8 mouse cellular contexts compared by ENCODE assay signal in genomic region chr12:105784196-105784999, GRCm38 (mm10). TPM values are rescaled to one million over a fixed set of nuclear protein-coding genes. Genes with fewer than 3 reads are reported as not detected.
DNase-seq lines count a peak whose midpoint lies in the region; ATAC-seq and TF ChIP-seq lines count a peak whose summit lies in the region.

Gene Papola (plus strand): TSS chr12:105784694.

- peak within 1 kb of the TSS; percentile 82 for H3K4me2 ChIP-seq in embryonic facial prominence, embryonic 13.5 days
- H3K4me2 ChIP-seq in limb, embryonic 12.5 days, result peak within 1 kb of the TSS; percentile 81
- H3K4me2 ChIP-seq in midbrain, embryonic 15.5 days, result peak within 1 kb of the TSS; percentile 80

- no peaks in the 10 kb centered on the region for H3K36me3 ChIP-seq in embryonic facial prominence, embryonic 13.5 days
- no peaks in the 10 kb centered on the region for H3K36me3 ChIP-seq in kidney, adult 2 months (ENCODE audit: control insufficient read depth, insufficient read depth, low read length)
- H3K36me3 ChIP-seq in limb, embryonic 12.5 days, result peaks cover 4% of the 10 kb centered on the region; the same call in 1 of the 2 replicates
- no peaks in the 10 kb centered on the region for H3K36me3 ChIP-seq in midbrain, embryonic 15.5 days (replicated peaks)
- no peaks in the 10 kb centered on the region for H3K36me3 ChIP-seq in spleen, adult 2 months (ENCODE audit: control insufficient read depth, insufficient read depth, low read length)

- peak within 1 kb of the TSS; percentile 89 for H3K4me3 ChIP-seq in embryonic facial prominence, embryonic 13.5 days
- H3K4me3 ChIP-seq in kidney, adult 2 months (ENCODE audit: insufficient read depth, low read depth, low read length), result peak within 1 kb of the TSS; percentile 82
- peak within 1 kb of the TSS; percentile 94 for H3K4me3 ChIP-seq in limb, embryonic 12.5 days (replicated peaks)
- peak within 1 kb of the TSS; percentile 95 for H3K4me3 ChIP-seq in midbrain, embryonic 15.5 days
- peak within 1 kb of the TSS; percentile 98 for H3K4me3 ChIP-seq in spleen, adult 2 months (ENCODE audit: extremely low read depth, insufficient read depth, insufficient read length)

- WGBS in embryonic facial prominence, embryonic 13.5 days, result under 1% methylated on average over 77 of the region's 85 CpGs
- under 1% methylated on average over 83 of the region's 85 CpGs for WGBS in kidney, adult 2 months
- WGBS in limb, embryonic 12.5 days, result under 1% methylated on average over 74 of the region's 85 CpGs
- WGBS in midbrain, embryonic 15.5 days, result under 1% methylated on average over 57 of the region's 85 CpGs
- WGBS in spleen, adult 2 months, result under 1% methylated on average over 72 of the region's 85 CpGs

- DNase-seq in 3134 (ENCODE audit: extremely low read depth, insufficient read length, low spot score), result peak; percentile 97
- peak; percentile 89 to 90 for DNase-seq in adrenal gland, postnatal 36 days
- peak; percentile 91 for DNase-seq in heart, adult 18-20 months
- peak; percentile 94 for DNase-seq in kidney, adult 2 months
- peak; percentile 82 to 87 for DNase-seq in spleen, adult 2 months (ENCODE audit: low read depth in 1 of 2, low spot score in 2 of 2)

- no peaks in the 10 kb centered on the region for H3K9me3 ChIP-seq in embryonic facial prominence, embryonic 13.5 days
- no peaks in the 10 kb centered on the region for H3K9me3 ChIP-seq in limb, embryonic 12.5 days
- no peaks in the 10 kb centered on the region for H3K9me3 ChIP-seq in midbrain, embryonic 15.5 days

- H3K4me1 ChIP-seq in embryonic facial prominence, embryonic 13.5 days, result peaks cover 19% of the 10 kb centered on the region
- H3K4me1 ChIP-seq in kidney, adult 2 months (ENCODE audit: control insufficient read depth, insufficient read depth, low read length), result peaks cover 15% of the 10 kb centered on the region; the same call in 1 of the 2 replicates
- peaks cover 15% of the 10 kb centered on the region for H3K4me1 ChIP-seq in limb, embryonic 12.5 days (replicated peaks)
- peaks cover 24% of the 10 kb centered on the region for H3K4me1 ChIP-seq in midbrain, embryonic 15.5 days
- H3K4me1 ChIP-seq in spleen, adult 2 months (ENCODE audit: control insufficient read depth, insufficient read depth, insufficient read length), result peaks cover 4% of the 10 kb centered on the region; the same call in 1 of the 2 replicates

- peak within 1 kb of the TSS; percentile 97 for H3K27ac ChIP-seq in embryonic facial prominence, embryonic 13.5 days
- H3K27ac ChIP-seq in kidney, adult 2 months (ENCODE audit: insufficient read depth, low read depth, low read length), result peak within 1 kb of the TSS; percentile 91
- H3K27ac ChIP-seq in limb, embryonic 12.5 days, result peak within 1 kb of the TSS; percentile 96
- H3K27ac ChIP-seq in midbrain, embryonic 15.5 days, result peak within 1 kb of the TSS; percentile 98
- H3K27ac ChIP-seq in spleen, adult 2 months (ENCODE audit: insufficient read depth, low read length), result peak within 1 kb of the TSS; percentile 99

- no peak for TF ChIP-seq CTCF in kidney, adult 2 months (conservative IDR thresholded peaks at IDR 0.05; ENCODE audit: insufficient read depth, insufficient read length, low read depth, low read length)
- TF ChIP-seq CTCF in spleen, adult 2 months (IDR thresholded peaks at IDR 0.05; ENCODE audit: extremely low read depth, insufficient read depth, insufficient read length, insufficient replicate concordance), result no peak

- peak within 1 kb of the TSS; percentile 95 for H3K9ac ChIP-seq in embryonic facial prominence, embryonic 13.5 days
- H3K9ac ChIP-seq in limb, embryonic 12.5 days (replicated peaks), result peak within 1 kb of the TSS; percentile 94
- H3K9ac ChIP-seq in midbrain, embryonic 15.5 days, result peak within 1 kb of the TSS; percentile 91

- peak; percentile 92 for ATAC-seq in embryonic facial prominence, embryonic 13.5 days (ENCODE audit: insufficient number of reproducible peaks, insufficient read depth, low FRiP score, low TSS enrichment, low read depth)
- peak; percentile 92 for ATAC-seq in limb, embryonic 12.5 days (ENCODE audit: insufficient number of reproducible peaks, insufficient read depth, low FRiP score, low TSS enrichment, low read depth)
- peak; percentile 97 for ATAC-seq in midbrain, embryonic 15.5 days (replicated peaks)

- peak; percentile 67 for TF ChIP-seq POLR2A in kidney, adult 2 months (IDR thresholded peaks at IDR 0.05; ENCODE audit: low read depth, low read length)
- TF ChIP-seq POLR2A in spleen, adult 2 months (IDR thresholded peaks at IDR 0.05; ENCODE audit: low read depth, low read length), result peak; percentile 78

- H3K27me3 ChIP-seq in embryonic facial prominence, embryonic 13.5 days, result no peaks in the 10 kb centered on the region
- H3K27me3 ChIP-seq in kidney, adult 2 months (replicated peaks; ENCODE audit: control insufficient read depth, insufficient read depth, low read length), result no peaks in the 10 kb centered on the region
- no peaks in the 10 kb centered on the region for H3K27me3 ChIP-seq in limb, embryonic 12.5 days
- H3K27me3 ChIP-seq in midbrain, embryonic 15.5 days (replicated peaks), result no peaks in the 10 kb centered on the region
- H3K27me3 ChIP-seq in spleen, adult 2 months (ENCODE audit: control insufficient read depth, insufficient read depth, low read length), result no peaks in the 10 kb centered on the region

RNA-seq across cellular contexts. Expression of gene Papola, which starts in this region (rescaled TPM):
- total RNA-seq in adrenal gland, postnatal 36 days (2021), result 100 to 1,000 TPM; 206 to 232 TPM
- 229 and 265 TPM in 2 replicates for polyA plus RNA-seq in embryonic facial prominence, embryonic 13.5 days (2015; fragmentation: Nextera tagmentation; extraction: Ambion mirVana)
- 100 to 1,000 TPM; 114 to 115 TPM for total RNA-seq in heart, adult 18-20 months (2021)
- 51.4 and 57.7 TPM in 2 replicates for polyA plus RNA-seq in kidney, adult 2 months (2012; rRNA removed)
- 275 and 289 TPM in 2 replicates for polyA plus RNA-seq in limb, embryonic 12.5 days (2016; fragmentation: Nextera tagmentation; extraction: Ambion mirVana)
- polyA plus RNA-seq in midbrain, embryonic 15.5 days (2015; fragmentation: Nextera tagmentation; extraction: Ambion mirVana), result 163 and 167 TPM in 2 replicates
- 52.7 and 62.3 TPM in 2 replicates for polyA plus RNA-seq in spleen, adult 2 months (2012; rRNA removed)

Comparison
In these comparisons a context has a peak if more than half of its experiments do, and no peak if none do; other contexts are left out.
1. Peak in every context shown above with its lines: DNase-seq, ATAC-seq, H3K4me3 ChIP-seq and H3K27ac ChIP-seq.